Mouse (Mus musculus) limb, embryonic 14.5 days (tissue): ENCODE measurements around the gene Fgfr2. TPM values are rescaled to one million over a fixed set of nuclear protein-coding genes. Genes with fewer than 3 reads are reported as not detected.

Experiments
- ATAC-seq: fragments of 200-750 bp; cut with Nextera tagmentation; 2 replicates; pipeline ENCODE4 v1.8.0; 2017; ENCODE audit warnings: low read depth, moderate number of reproducible peaks, moderate TSS enrichment; ENCODE audit not compliant: low FRiP score
- DNase-seq: peaks from one replicate; pipeline ENCODE4 v3.0.0-alpha.2; 2015; ENCODE audit warnings: low spot score
- H3K27ac ChIP-seq: fragments of 300-500 bp; sonication (generic); replicated peaks from 2 replicates; pipeline ENCODE4 v1.5.1; 2014; ENCODE audit warnings: low read depth, mild to moderate bottlenecking, low read length, moderate library complexity, mixed read lengths
- H3K27me3 ChIP-seq: fragments of 300-500 bp; sonication (generic); 2 replicates; pipeline ENCODE4 v1.6.1; 2014; ENCODE audit warnings: low read length, mixed read lengths; ENCODE audit not compliant: control insufficient read depth, insufficient read depth
- H3K36me3 ChIP-seq: fragments of 300-500 bp; sonication (generic); 2 replicates; pipeline ENCODE4 v1.6.1; 2014; ENCODE audit warnings: mild to moderate bottlenecking, low read length, moderate library complexity, mixed read lengths; ENCODE audit not compliant: control insufficient read depth, insufficient read depth
- H3K4me1 ChIP-seq: fragments of 300-500 bp; sonication (generic); 2 replicates; pipeline ENCODE4 v1.6.1; 2014; ENCODE audit warnings: antibody characterized with exemption, low read length, mixed read lengths; ENCODE audit not compliant: control insufficient read depth, insufficient read depth
- H3K4me2 ChIP-seq: fragments of 300-500 bp; sonication (generic); replicated peaks from 2 replicates; pipeline ENCODE4 v1.6.1; 2014; ENCODE audit warnings: low read depth, mild to moderate bottlenecking, low read length, moderate library complexity; ENCODE audit not compliant: severe bottlenecking
- H3K4me3 ChIP-seq: fragments of 300-500 bp; sonication (generic); replicated peaks from 2 replicates; pipeline ENCODE4 v1.5.1; 2014; ENCODE audit warnings: low read length
- H3K9ac ChIP-seq: fragments of 300-500 bp; sonication (generic); 2 replicates; pipeline ENCODE4 v1.6.1; 2014; ENCODE audit warnings: mild to moderate bottlenecking, low read depth, low read length, moderate library complexity; ENCODE audit not compliant: severe bottlenecking
- H3K9me3 ChIP-seq: fragments of 300-500 bp; sonication (generic); 2 replicates; pipeline ENCODE4 v1.6.1; 2016; ENCODE audit warnings: low read length; ENCODE audit not compliant: control insufficient read depth
- POLR2A ChIP-seq: fragments of 200-500 bp; IDR thresholded peaks from 2 replicates; pipeline ENCODE4 v1.8.0; 2012; ENCODE audit warnings: inconsistent platforms, mild to moderate bottlenecking, moderate library complexity, borderline replicate concordance; ENCODE audit not compliant: insufficient read depth, insufficient read length; ENCODE audit errors: extremely low read depth
- WGBS: fragments of 180-500 bp; shearing (Covaris S2); extraction: QIAGEN DNeasy Blood & Tissue Kit; methylation state at CpG from one replicate; pipeline ENCODE4 v1.1.7; 2014; 5-methylcytosine and 5-hydroxymethylcytosine counted together
- polyA plus RNA-seq, 2 experiments: library from polyadenylated mRNA; depleted of rRNA in 1 of 2; stranded (reverse) in 1 of 2; unstranded in 1 of 2; fragments of >200 nt; fragmentation: Nextera tagmentation in 1 of 2; extraction: Ambion mirVana in 1 of 2; gene quantifications; 2 replicates each; pipeline versions ENCODE4 v1.2.1 to v1.2.3; 2012 to 2014

Gene Fgfr2
- polyA plus RNA-seq, 2 experiments, result 131 to 133 TPM

DNA sequence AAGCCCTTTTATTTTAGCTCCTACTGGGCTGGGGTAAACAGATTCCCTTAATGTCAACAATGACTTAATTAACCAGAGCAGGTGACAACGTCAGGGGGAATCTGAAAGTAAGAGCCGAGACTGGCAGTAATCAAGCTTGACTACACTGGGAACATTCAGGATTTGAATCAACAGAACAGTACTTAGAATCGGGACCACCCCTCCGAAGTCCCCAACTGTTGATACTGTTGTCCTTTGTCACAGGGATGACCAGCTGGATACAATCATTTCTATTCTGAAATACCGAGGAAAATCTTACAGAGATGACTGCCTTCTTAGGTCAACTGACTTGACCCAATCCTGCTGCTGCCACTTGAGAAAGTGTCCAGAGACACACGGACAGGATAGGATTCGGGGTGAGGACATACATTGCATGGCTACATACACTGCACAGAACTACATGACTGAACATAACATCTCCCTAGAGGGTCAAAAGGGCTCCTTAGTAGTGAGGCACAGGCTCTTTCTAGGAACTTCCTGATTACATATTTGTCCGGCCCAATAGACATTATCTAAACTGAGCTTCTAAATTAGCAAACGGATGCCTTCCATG lies 2864.3 kb downstream of the Fgfr2 start:
- Histone ChIP-seq H3K36me3 (peaks cover 30% of the 10 kb centered on the region), H3K9me3 (no peaks in the 10 kb centered on the region), H3K27ac (0 out of 2 replicates have a peak overlapping the region, but pooled peaks have one; percentile 49), H3K27me3 (peaks cover 2% of the 10 kb centered on the region; the same call in 1 of the 2 replicates), H3K4me2 (peak overlapping the region; percentile 79), H3K4me1 (peaks cover 65% of the 10 kb centered on the region), H3K4me3 (peak overlapping the region; percentile 77), H3K9ac (no peak overlapping the region)
- WGBS, result 36% methylated on average over 9 of the region's 9 CpGs
- ATAC-seq (no peak), DNase-seq (no peak)
- no peak for TF ChIP-seq POLR2A

- Histone ChIP-seq H3K4me2 (peak overlapping the region; percentile 79), H3K27ac (peak overlapping the region; percentile 49; the same call in 1 of the 2 replicates), H3K9ac (no peak overlapping the region), H3K4me3 (peak overlapping the region; percentile 77), H3K9me3 (no peaks in the 10 kb centered on the region), H3K4me1 (peaks cover 65% of the 10 kb centered on the region), H3K27me3 (no peaks in the 10 kb centered on the region), H3K36me3 (peaks cover 32% of the 10 kb centered on the region)
- no peak for ATAC-seq
- WGBS, result 11% methylated on average over 8 of the region's 8 CpGs
- no peak for DNase-seq
- TF ChIP-seq POLR2A, result no peak
These were observed 2865.0 kb downstream of the Fgfr2 start for GRCm38 (mm10) chr7:130257991-130258703.

GRCm38 (mm10) chr7:130253264-130253663 lies 2869.9 kb downstream of the Fgfr2 start:
- Histone ChIP-seq H3K27me3 (no peaks in the 10 kb centered on the region), H3K9me3 (no peaks in the 10 kb centered on the region), H3K36me3 (peaks cover 19% of the 10 kb centered on the region), H3K9ac (no peak overlapping the region), H3K4me3 (no peak overlapping the region), H3K4me2 (no peak overlapping the region), H3K27ac (no peak overlapping the region), H3K4me1 (peaks cover 72% of the 10 kb centered on the region)
- 27% methylated on average over 4 of the region's 4 CpGs for WGBS
- no peak for DNase-seq
- TF ChIP-seq POLR2A, result no peak
- ATAC-seq, result no peak

DNA sequence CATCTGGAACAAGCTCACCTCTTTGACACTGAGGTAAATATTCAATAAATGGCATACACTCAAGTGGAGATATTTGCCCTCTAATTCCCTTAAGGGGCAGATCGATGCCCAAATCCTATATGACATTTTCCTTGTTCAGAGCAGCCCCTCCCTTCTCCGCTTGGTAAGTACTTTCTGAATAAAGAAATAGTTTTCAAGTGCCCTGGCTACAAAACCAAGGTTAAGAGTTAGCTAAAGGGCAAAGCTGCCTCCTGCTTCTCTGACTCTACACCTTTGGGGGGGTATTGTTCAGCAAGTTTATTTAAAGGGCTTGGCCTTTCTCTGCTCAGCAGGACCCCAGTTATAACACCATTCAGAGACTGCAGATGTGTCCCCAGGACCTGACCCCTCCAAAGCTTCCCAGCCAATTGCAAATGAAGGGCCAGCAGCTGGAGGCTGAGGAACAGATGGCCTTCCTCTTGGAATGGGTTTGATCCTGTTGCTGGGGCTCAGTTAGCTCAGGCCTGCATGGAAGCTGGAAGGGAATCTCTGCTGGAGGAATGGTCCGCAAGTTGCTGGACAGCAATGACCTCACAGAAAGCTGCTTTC lies 2871.1 kb downstream of the Fgfr2 start:
- Histone ChIP-seq H3K4me3 (no peak overlapping the region), H3K27me3 (no peaks in the 10 kb centered on the region), H3K36me3 (peaks cover 19% of the 10 kb centered on the region), H3K9me3 (no peaks in the 10 kb centered on the region), H3K4me2 (no peak overlapping the region), H3K9ac (no peak overlapping the region), H3K27ac (no peak overlapping the region), H3K4me1 (peaks cover 76% of the 10 kb centered on the region)
- no peak for DNase-seq
- 55% methylated on average over 3 of the region's 3 CpGs for WGBS
- no peak for TF ChIP-seq POLR2A
- no peak for ATAC-seq

DNA sequence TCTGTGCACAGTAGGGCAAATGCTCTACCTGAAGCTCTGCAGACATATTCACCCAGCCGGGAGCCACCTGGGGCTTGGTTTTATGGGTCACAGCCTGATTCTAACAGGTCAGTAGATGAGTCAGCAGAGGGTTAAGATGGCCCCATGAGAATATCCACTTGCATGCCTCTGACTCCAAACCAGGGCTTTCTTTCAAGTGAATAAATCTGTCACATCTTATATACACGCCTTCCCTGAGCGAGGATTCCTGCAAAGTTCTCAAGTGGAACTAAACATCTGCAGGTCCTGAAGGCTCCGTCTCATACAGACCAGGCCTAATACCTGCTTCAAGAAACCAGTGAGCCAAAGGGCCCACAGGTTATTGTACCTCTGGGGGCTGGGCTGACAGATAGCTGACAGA lies 2872.2 kb downstream of the Fgfr2 start:
- DNase-seq, result no peak
- H3K4me2 ChIP-seq, result peak overlapping the region; percentile 21; the same call in 1 of the 2 replicates

More for the DNA sequence above, 2872.2 kb downstream of the Fgfr2 start:
- H3K36me3 ChIP-seq, result peaks cover 12% of the 10 kb centered on the region; the same call in 1 of the 2 replicates
- H3K9me3 ChIP-seq, result no peaks in the 10 kb centered on the region
- H3K4me3 ChIP-seq, result no peak overlapping the region
- H3K4me1 ChIP-seq, result peaks cover 81% of the 10 kb centered on the region
- H3K27me3 ChIP-seq, result no peaks in the 10 kb centered on the region
- no peak for TF ChIP-seq POLR2A
- peak overlapping the region; percentile 4; the same call in 1 of the 2 replicates for H3K9ac ChIP-seq
- no peak overlapping the region for H3K27ac ChIP-seq
- no peak for ATAC-seq
- 51% methylated on average over 4 of the region's 4 CpGs for WGBS
